Mouse (Mus musculus) left cerebral cortex, postnatal 36 days (tissue): ENCODE measurements around the gene Alg9. TPM values are rescaled to one million over a fixed set of nuclear protein-coding genes. Genes with fewer than 3 reads are reported as not detected.
A peak's percentile ranks its signal among the peaks of the same experiment; 100 is the strongest.

Source experiments
- DNase-seq, 2 experiments: peaks; one replicate each; pipeline ENCODE4 v3.0.0; 2021 to 2022; ENCODE audit warnings: low spot score in 2 of 2, mixed read lengths in 1 of 2
- intact Hi-C: fragments of 180-260 bp; cut with DNase I; formaldehyde crosslinking; loops from one replicate; pipeline ENCODE4 v1.15.1; 2025
- total RNA-seq, 2 experiments: library from RNA; stranded (reverse); gene quantifications; 2 replicates each; pipeline ENCODE4 v1.2.3; 2021

Alg9 gene
- total RNA-seq, 2 experiments from 2014 or later: 24.3 to 26.0 TPM

- no peak for DNase-seq
- intact Hi-C loops: loop anchor here (5.0 kb wide), 1 partner anchor 207 kb away; no protein-coding TSS in a partner anchor
Measured at GRCm38 (mm10) chr9:50845547-50845946, 70.7 kb downstream of the Alg9 start.

- DNase-seq: no peak
- intact Hi-C loops: loop anchor here (5.0 kb wide), 1 partner anchor 205 kb away; no protein-coding TSS in a partner anchor
Measured at GRCm38 (mm10) chr9:50847133-50847532, 72.3 kb downstream of the Alg9 start.

DNA sequence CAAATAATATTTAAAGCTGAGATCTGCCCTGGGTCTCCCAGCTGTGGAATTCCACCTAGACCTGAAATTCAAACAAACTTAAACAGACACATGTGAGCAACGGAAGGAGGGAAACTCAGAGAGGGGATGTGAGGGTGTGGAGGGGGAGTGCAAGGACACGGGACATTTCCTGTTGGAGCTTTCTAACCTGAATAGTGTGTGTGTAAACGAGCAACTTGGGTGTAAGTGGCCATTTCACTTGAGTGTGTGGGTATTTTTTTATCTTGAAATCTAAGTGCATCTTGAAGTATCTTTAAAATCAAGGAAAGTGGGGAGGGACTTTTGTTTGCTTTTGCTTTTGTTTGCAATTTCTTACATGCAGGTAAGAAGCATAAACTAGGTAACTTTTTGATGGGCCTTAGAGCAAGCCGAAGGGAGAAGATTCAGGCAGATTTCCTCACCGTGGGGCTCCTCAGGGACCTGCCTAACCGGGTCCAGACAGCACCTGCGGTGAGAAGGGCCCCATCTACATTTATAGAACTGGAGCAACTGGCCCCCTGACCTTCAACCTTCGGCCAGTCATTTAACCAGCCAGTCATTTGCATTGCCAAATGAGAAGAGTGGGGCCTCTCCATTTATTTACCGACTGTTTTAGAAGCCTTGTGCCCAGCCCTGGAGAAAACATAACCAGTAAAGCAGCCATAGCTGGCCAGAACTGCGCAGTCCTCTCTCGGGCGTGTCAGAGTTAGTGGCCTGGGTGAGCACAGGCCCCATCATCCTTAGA, 73.0 kb downstream of the Alg9 start:
- DNase-seq: no peak
- intact Hi-C loops: loop anchor here (1.0 to 5.0 kb wide), 3 partner anchors 161 to 305 kb away; partner anchors contain the start of gene Sik2

GRCm38 (mm10) chr9:50848821-50849220, 74.0 kb downstream of the Alg9 start:
- intact Hi-C loops: loop anchor here (1.0 to 5.0 kb wide), 3 partner anchors 160 to 303 kb away; partner anchors contain the start of gene Sik2
- DNase-seq: no peak

DNA sequence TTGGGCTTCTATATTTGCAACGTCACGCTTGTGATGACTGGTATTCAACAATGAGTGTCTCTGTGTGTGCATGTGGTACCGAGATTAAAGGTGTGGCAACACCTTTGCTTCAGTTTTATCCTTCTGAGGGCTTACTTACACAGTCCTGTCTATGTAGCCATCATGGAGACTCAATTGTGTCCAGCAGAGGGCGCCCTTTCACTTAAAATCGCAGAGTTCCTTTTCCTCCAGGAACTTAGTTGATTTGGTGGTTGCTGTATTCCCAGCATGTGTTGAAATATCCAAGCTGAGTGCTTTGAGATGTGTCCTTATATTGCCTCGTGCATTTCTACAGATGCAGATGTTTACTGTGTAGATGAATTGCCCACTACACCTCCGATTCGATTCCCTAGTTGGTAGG, 74.4 kb downstream of the Alg9 start:
- intact Hi-C loops: loop anchor here (2.0 to 5.0 kb wide), 2 partner anchors 160 to 203 kb away; partner anchors contain the start of gene Sik2
- peak; percentile 84 to 90 for DNase-seq

- no peak for DNase-seq
- intact Hi-C loops: loop anchor here (2.0 to 5.0 kb wide), 2 partner anchors 159 to 203 kb away; partner anchors contain the start of gene Sik2
Measured at GRCm38 (mm10) chr9:50849755-50850154, 74.9 kb downstream of the Alg9 start.

- no peak for DNase-seq
- intact Hi-C loops: no loop called here
Measured at GRCm38 (mm10) chr9:50850271-50850670, 75.5 kb downstream of the Alg9 start.

DNA sequence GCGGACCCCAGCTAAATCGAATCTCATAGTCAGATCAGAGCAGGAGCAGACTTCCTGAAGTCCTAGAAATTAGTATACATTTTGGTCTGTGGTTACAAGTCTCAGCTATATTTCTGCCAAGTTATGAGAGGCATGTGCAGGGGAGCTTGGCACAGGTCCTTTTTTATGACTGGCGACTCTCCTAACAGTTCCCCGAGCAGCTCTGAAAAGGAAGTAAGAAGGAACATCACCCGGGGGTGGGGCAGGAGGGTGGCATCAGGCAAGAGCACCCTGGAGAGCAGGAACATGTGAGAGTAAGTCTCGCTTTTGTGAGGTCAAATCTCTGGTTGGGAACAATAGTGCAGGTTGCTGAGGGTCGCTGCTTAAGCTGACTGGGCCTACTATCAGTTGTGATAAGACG, 75.9 kb downstream of the Alg9 start:
- intact Hi-C loops: no loop called here
- DNase-seq: peak in 1 of 2 experiments; percentile 44

DNA sequence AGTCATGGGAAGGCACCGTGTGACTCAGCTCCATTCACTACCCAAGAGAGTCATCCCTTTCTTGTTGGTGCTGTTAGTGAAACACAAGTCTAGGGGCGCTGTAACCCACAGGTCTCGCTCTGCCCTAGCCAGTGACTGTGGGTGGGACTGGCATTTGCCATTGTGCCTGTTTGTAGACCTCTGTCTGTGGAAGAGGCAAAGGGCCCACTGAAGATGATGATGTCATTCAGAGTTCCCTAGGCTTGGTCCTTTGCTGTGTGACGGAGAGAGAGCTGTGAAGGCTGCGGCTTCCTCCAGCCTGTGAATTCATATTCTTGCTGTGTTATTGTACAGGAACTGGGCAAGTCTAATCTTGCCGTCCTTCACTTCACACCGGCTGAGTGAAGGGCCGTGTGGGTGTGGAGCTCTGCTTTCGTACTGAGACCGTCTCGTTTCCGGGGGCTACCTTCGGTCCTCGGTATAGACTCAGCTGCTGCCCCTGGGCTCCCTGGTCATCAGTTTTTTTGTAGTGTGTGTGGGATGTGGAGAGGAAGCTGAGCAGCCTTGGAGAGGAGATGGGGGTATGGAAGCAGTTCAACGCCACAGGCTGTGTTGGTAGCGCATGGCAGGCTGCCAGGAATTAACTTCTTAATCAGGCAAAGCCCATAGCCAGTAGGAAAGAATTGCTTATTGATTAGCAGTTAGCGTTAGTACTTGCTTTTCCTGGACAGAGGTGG, 78.0 kb downstream of the Alg9 start:
- no peak for DNase-seq
- intact Hi-C loops: no loop called here

- no peak for DNase-seq
- intact Hi-C loops: no loop called here
Measured at GRCm38 (mm10) chr9:50854376-50854775, 79.6 kb downstream of the Alg9 start.

DNA sequence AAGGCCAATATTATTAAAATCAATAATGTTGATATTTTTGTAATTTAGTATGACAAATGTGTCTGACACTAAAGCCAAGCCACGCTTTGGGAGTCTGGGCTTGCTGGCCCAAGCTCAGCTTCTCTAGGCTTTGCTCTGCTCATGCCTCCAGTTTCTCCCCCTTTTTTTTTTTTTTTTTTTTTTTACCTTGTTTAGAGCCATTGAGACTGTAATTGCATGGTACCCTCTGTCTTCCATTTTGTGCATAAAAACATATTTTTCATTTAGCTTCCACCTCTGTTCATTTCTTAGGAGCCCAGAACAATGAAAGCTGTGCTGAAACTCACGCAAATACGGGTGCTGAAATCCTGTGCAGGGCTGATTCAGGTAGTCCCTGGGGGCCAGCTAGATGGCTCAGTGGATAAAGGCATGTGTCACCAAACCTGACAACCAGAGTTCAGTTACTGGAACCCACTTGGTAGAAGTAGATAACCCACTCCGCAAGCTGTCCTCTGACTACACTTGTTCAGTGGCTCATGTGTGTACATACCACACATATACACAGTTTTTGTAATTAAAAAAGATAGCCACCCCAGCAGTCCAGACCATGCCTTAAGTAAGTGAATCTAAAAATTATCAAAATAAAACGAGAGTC, 80.4 kb downstream of the Alg9 start:
- intact Hi-C loops: no loop called here
- no peak for DNase-seq

GRCm38 (mm10) chr9:50855780-50856179, 81.0 kb downstream of the Alg9 start:
- intact Hi-C loops: loop anchor here (2.0 kb wide), 1 partner anchor 153 kb away; the partner anchor contains the start of gene Sik2
- DNase-seq: no peak

GRCm38 (mm10) chr9:50856341-50857081, 81.7 kb downstream of the Alg9 start:
- DNase-seq: peak; percentile 91
- intact Hi-C loops: loop anchor here (2.0 kb wide), 1 partner anchor 152 kb away; the partner anchor contains the start of gene Sik2

DNA sequence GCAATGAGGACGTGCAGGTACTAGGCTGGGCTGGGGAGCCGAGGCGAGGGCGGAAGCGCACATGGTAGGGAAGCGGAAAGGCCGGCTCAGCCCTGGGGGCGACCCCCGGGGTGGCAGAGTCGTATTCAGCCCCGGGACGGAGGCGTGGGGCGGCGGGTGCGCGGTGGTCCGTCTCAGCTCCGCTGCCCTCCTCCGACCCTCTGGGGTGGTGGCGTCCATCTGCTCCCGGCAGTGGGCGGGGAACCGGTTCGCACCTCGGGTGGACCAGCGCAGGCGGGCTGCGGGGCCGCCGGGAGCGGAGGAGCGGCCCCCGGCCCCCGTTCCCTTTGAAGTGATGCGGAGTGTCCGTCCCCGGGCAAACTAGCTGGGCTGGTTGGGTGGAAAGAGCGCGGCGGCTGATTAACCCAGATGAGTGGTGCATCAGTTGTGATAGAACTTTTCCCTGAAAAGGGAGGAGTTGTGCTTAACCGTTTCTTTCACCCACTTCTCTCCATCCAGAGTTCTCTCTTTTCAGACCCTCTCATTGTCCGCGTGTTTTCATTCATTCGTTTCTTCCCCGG, 82.3 kb downstream of the Alg9 start:
- intact Hi-C loops: loop anchor here (2.0 kb wide), 1 partner anchor 152 kb away; the partner anchor contains the start of gene Sik2
- DNase-seq: no peak

GRCm38 (mm10) chr9:50858681-50859080, 83.9 kb downstream of the Alg9 start:
- no peak for DNase-seq
- intact Hi-C loops: no loop called here

- DNase-seq: no peak
- intact Hi-C loops: no loop called here
Measured at GRCm38 (mm10) chr9:50861119-50861839, 86.5 kb downstream of the Alg9 start.

GRCm38 (mm10) chr9:50863824-50864223, 89.0 kb downstream of the Alg9 start:
- intact Hi-C loops: no loop called here
- no peak for DNase-seq

- no peak for DNase-seq
- intact Hi-C loops: no loop called here
Measured at GRCm38 (mm10) chr9:50864877-50865276, 90.1 kb downstream of the Alg9 start.
